In the genomic region with DNA sequence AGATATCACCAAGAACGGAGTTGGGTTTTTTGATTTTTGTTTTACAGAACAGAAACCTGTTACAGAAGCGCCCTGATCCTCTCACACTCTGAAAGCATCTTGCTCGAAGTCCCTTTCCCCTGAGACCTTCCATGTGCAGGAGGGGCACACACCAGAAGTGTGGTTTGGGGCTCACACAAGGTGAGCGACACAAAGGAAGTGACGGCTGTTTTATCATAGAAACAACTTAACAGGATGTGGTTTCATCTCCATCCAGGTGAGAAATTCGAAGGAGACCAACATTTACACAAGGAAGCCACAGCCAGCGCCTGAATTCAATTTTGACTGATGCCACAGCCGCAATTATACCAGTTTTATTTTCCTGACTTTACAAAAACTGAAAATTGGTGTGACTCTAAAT, we compare ENCODE assay signal across 20 mouse cellular contexts. TPM values are rescaled to one million over a fixed set of nuclear protein-coding genes. Genes with fewer than 3 reads are reported as not detected.
DNase-seq lines count a peak whose midpoint lies in the region; ATAC-seq and TF ChIP-seq lines count a peak whose summit lies in the region.
"Had no signal": no experiment of that assay in that cellular context is flagged by ENCODE, and none has a peak within 500 bp of the region (broad histone marks: within the 10 kb centered on the region; RNA-seq: fewer than 3 reads in every experiment).

No protein-coding gene starts in this region.

- peaks cover 15% of the 10 kb centered on the region; the same call in 1 of the 2 replicates for H3K4me1 ChIP-seq in spleen, adult 2 months (ENCODE audit: control insufficient read depth, insufficient read depth, insufficient read length)
- H3K4me1 ChIP-seq in midbrain, embryonic 11.5 days (ENCODE audit: control insufficient read depth, insufficient read depth, low read length), result no peaks in the 10 kb centered on the region
- H3K4me1 ChIP-seq: forebrain, embryonic 15.5 days; neural tube, embryonic 15.5 days; stomach, embryonic 15.5 days had no signal

- H3K27me3 ChIP-seq in spleen, adult 2 months (ENCODE audit: control insufficient read depth, insufficient read depth, low read length), result no peaks in the 10 kb centered on the region
- no peaks in the 10 kb centered on the region for H3K27me3 ChIP-seq in midbrain, embryonic 11.5 days (ENCODE audit: control insufficient read depth, insufficient read depth, low read length)
- H3K27me3 ChIP-seq: embryonic facial prominence, embryonic 15.5 days; forebrain, embryonic 15.5 days; neural tube, embryonic 15.5 days; stomach, embryonic 15.5 days had no signal

- peak; percentile 63 to 78 for DNase-seq in spleen, adult 2 months (ENCODE audit: low read depth in 1 of 2, low spot score in 2 of 2)
- no peak for DNase-seq in spleen, adult 12 weeks (ENCODE audit: low spot score)
- DNase-seq in T-cell, adult 2 months (ENCODE audit: low spot score), result peak; percentile 78
- no peak for DNase-seq in ovary, postnatal 10 days (ENCODE audit: low spot score)
- no peak for DNase-seq in cerebellum, postnatal 4 days (ENCODE audit: low spot score in 2 of 2)
- no peak for DNase-seq in midbrain, embryonic 11.5 days (ENCODE audit: low spot score, missing footprints)
- DNase-seq: gastrocnemius, adult 2 months; heart, postnatal 36 days; layer of hippocampus, adult 9-11 months; liver, embryonic 13.5 days; lung, postnatal 4 days had no signal

- ATAC-seq in neutrophil, adult 5-6 weeks (ENCODE audit: extremely low read depth, insufficient number of reproducible peaks, low FRiP score, poor library complexity, severe bottlenecking), result peak; percentile 93
- ATAC-seq in midbrain, embryonic 11.5 days (ENCODE audit: low FRiP score), result no peak
- ATAC-seq: forebrain, embryonic 15.5 days; intestine, embryonic 16.5 days; midbrain, embryonic 16.5 days had no signal

- H3K4me3 ChIP-seq in spleen, adult 2 months (ENCODE audit: extremely low read depth, insufficient read depth, insufficient read length), result no peak overlapping the region
- no peak overlapping the region for H3K4me3 ChIP-seq in midbrain, embryonic 11.5 days (ENCODE audit: low read depth, low read length)
- H3K4me3 ChIP-seq: embryonic facial prominence, embryonic 15.5 days; forebrain, embryonic 15.5 days; gastrocnemius, adult 2 months; heart, embryonic 10.5 days; liver, embryonic 13.5 days; neural tube, embryonic 15.5 days; stomach, embryonic 15.5 days had no signal

- H3K36me3 ChIP-seq in spleen, adult 2 months (ENCODE audit: control insufficient read depth, insufficient read depth, low read length), result no peaks in the 10 kb centered on the region
- no peaks in the 10 kb centered on the region for H3K36me3 ChIP-seq in midbrain, embryonic 11.5 days (ENCODE audit: control insufficient read depth, insufficient read depth, low read length)
- H3K36me3 ChIP-seq: embryonic facial prominence, embryonic 15.5 days; forebrain, embryonic 15.5 days; G1E; heart, embryonic 10.5 days; liver, embryonic 13.5 days; neural tube, embryonic 15.5 days; stomach, embryonic 15.5 days had no signal

- H3K9me3 ChIP-seq in midbrain, embryonic 11.5 days (ENCODE audit: control insufficient read depth, low read length), result no peaks in the 10 kb centered on the region
- H3K9me3 ChIP-seq: embryonic facial prominence, embryonic 15.5 days; forebrain, embryonic 15.5 days; G1E; heart, embryonic 10.5 days; liver, embryonic 13.5 days; neural tube, embryonic 15.5 days; stomach, embryonic 15.5 days had no signal

- no peak for TF ChIP-seq POLR2A in spleen, adult 2 months (IDR thresholded peaks at IDR 0.05; ENCODE audit: low read depth, low read length)

- no peak overlapping the region for H3K27ac ChIP-seq in spleen, adult 2 months (ENCODE audit: insufficient read depth, low read length)
- H3K27ac ChIP-seq in midbrain, embryonic 11.5 days (ENCODE audit: low read depth, low read length), result no peak overlapping the region
- H3K27ac ChIP-seq: embryonic facial prominence, embryonic 15.5 days; forebrain, embryonic 15.5 days; gastrocnemius, adult 2 months; heart, embryonic 10.5 days; liver, embryonic 13.5 days; neural tube, embryonic 15.5 days; stomach, embryonic 15.5 days had no signal

- H3K9ac ChIP-seq in midbrain, embryonic 11.5 days (ENCODE audit: low read length), result no peak overlapping the region
- H3K9ac ChIP-seq: embryonic facial prominence, embryonic 15.5 days; forebrain, embryonic 15.5 days; liver, embryonic 13.5 days; neural tube, embryonic 15.5 days; stomach, embryonic 15.5 days had no signal

- H3K4me2 ChIP-seq in midbrain, embryonic 11.5 days, result no peak overlapping the region
- H3K4me2 ChIP-seq: embryonic facial prominence, embryonic 15.5 days; forebrain, embryonic 15.5 days; neural tube, embryonic 15.5 days; stomach, embryonic 15.5 days had no signal

- no peak for TF ChIP-seq CTCF in spleen, adult 2 months (IDR thresholded peaks at IDR 0.05; ENCODE audit: extremely low read depth, insufficient read depth, insufficient read length, insufficient replicate concordance)

- WGBS in spleen, adult 2 months, result 11% methylated on average over 8 of the region's 8 CpGs
- WGBS in midbrain, embryonic 11.5 days, result 88% methylated on average over 8 of the region's 8 CpGs

RNA-seq across cellular contexts. Expression of a gene that starts 21.3 kb away (rescaled TPM):
- polyA plus RNA-seq in spleen, adult 2 months (2012; rRNA removed), result 27.8 and 36.9 TPM in 2 replicates
- 6.8 and 6.9 TPM in 2 replicates for total RNA-seq in neutrophil, adult 5-6 weeks (2017)
- 3.5 and 4.6 TPM in 2 replicates for polyA plus RNA-seq in midbrain, embryonic 11.5 days (2014; fragmentation: Nextera tagmentation; extraction: Ambion mirVana)

Comparison
In these comparisons a context has a peak if more than half of its experiments do, and no peak if none do; other contexts are left out.
1. DNase-seq: peak in spleen, adult 2 months (2 of 2) and T-cell, adult 2 months (single experiment); none in spleen, adult 12 weeks (single experiment), ovary, postnatal 10 days (single experiment), cerebellum, postnatal 4 days (0 of 2) and midbrain, embryonic 11.5 days (single experiment).